Mouse (Mus musculus) thymus, postnatal 0 days (tissue): ENCODE results near the gene Baz1b. TPM values are rescaled to one million over a fixed set of nuclear protein-coding genes. Genes with fewer than 3 reads are reported as not detected.

Experiments used
- DNase-seq: peaks from one replicate; pipeline ENCODE4 v3.0.0-alpha.2; 2015; ENCODE audit warnings: low spot score
- microRNA-seq: library from miRNA; unstranded; fragments of <30 nt; microRNA quantifications from one replicate; pipeline ENCODE4, GENCODE M21; 2016; ENCODE audit warnings: borderline number of aligned reads
- polyA plus RNA-seq: library from polyadenylated mRNA; unstranded; fragments of >200 nt; fragmentation: Nextera tagmentation; extraction: Ambion mirVana; gene quantifications from 2 replicates; pipeline ENCODE4 v1.2.1, GENCODE M21; 2015

Gene Baz1b
- polyA plus RNA-seq, 1 experiment from 2014 or later: 37.0 TPM

GRCm38 (mm10) chr5:135271563-135272165 is 84.6 kb downstream of the Baz1b start:
- no peak for DNase-seq

DNA sequence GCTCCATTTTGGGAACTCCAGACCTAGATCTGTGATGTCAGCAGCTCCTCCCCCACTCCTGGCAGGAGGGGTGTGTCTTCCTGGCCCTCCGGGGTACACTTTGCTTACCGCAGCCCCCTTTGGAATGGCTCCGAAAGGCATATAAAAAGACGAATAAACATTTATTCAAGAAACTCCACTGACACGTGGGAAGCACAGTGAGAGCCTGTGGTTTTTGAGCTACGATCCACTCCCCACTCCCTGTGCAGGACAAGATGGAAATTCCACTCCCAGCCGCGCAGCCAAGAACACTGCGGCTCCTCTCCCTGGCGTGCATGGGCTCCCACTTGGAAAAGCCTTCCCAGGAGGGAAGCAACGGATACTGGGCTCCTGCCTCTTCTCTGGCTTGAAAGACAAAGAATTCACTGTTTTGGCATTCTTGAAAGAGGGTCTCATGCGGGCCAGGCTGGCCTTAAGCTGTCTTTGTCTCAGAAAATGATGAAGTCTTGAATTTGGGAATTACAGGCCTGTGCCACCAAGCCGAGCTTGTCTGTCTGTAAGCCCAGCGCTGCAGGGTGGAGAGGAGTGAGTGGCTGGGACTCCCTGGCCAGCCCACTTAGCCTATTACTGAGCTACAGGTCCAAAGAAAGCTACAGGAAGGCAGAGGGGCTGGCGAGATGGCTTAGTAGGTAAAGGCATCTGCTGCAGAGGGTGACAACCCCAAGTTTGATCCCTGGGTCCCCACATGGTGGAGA is 87.8 kb downstream of the Baz1b start:
- DNase-seq: no peak

GRCm38 (mm10) chr5:135276597-135276996 is 89.5 kb downstream of the Baz1b start:
- DNase-seq: no peak

DNA sequence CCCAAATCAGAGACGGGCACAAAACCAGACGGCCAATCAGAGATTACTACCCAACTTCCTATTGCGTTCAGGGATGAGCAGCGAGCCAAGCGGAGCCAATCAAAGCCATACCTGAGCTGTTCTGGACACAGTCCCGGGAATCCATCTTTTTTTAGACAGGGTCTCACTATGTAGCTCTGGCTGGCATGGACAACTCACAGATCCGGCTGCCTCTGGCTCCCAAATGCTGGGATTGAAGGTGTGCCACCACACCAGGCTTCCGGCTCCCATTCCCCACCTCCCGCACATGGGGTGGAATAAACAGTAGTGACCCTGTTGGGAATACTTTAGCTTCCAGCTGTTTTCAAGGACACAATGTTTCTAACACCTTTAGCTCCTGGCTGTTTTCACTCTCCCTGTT is 93.2 kb downstream of the Baz1b start:
- no peak for DNase-seq

GRCm38 (mm10) chr5:135285211-135285610 is 98.1 kb downstream of the Baz1b start:
- no peak for DNase-seq

- peak; percentile 78 for DNase-seq
These were observed 99.1 kb downstream of the Baz1b start for GRCm38 (mm10) chr5:135286185-135286584.

GRCm38 (mm10) chr5:135286926-135287325 is 99.9 kb downstream of the Baz1b start:
- DNase-seq: no peak

DNA sequence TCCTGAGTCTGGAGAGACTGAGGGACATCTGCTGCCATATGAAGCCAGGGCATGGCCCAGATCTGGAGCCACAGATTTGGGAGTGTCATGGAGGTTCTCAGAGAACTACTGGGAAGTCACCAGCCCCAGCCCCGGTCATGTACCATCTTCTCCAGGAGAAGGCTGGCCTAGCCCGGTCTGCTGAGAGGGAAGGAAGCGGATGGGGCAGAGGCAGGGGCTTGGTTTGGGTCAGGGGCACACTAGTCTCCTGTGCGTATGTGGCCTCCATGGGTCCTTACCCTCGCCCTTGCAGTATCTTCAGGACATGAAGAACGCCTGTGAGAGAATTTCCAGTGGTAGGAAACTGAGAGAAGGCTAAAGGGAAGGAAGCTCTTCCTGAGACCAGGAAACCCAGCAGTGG is 103.6 kb downstream of the Baz1b start:
- DNase-seq: no peak

DNA sequence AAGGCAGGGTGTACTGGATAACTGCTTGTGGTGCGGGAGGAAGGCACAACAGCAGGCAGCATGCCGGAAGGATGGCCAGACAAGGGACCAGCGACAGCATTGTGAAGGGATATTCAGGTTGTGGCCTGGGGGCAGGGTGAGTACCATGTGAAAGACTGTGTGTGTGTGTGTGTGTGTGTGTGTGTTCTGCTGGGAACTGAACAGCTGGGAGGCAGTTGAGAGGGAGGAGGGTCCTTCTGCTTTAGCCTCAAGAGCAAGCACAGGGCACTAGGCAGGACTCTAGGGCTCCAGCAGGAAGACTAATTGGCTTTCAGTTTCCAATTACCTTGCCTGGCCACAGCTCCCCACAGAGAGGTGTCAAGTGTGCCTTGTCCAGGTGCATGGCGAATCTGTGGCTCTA is 104.1 kb downstream of the Baz1b start:
- DNase-seq: no peak

DNA sequence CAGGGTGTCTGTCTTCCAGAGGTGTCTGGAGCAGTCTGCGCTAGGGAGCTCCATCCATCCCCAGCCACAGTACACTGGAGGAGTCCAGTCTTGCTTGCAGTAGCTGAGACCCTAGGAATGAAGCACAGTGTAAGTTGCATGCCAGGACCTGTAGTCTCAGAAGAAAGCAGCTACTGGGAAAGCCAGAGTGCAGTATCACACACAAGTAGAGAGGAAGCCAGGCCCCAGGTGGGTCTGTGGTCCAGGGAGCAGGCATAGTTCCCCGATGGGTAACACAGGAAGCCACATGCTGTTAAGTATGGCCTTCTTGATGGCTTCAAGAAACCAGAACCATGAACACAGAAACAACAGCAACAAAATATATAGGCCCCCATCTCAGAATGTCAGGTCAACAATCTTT is 104.9 kb downstream of the Baz1b start:
- no peak for DNase-seq

Small RNAs within 50 kb of the gene (microRNA-seq; reads per million reads assigned to microRNA genes)
- gene Gm25315: not detected

Other genes starting within 250 kb of the Baz1b start
- gene Cldn4, start 240.3 kb upstream of the Baz1b start, polyA plus RNA-seq: 32.6 and 35.4 TPM in 2 replicates
- 6.4 and 6.8 TPM in 2 replicates for gene Cldn3, start 201.1 kb upstream of the Baz1b start, polyA plus RNA-seq
- 51.0 and 52.2 TPM in 2 replicates for gene Abhd11, start 178.1 kb upstream of the Baz1b start, polyA plus RNA-seq
- 3.2 and 3.3 TPM in 2 replicates for gene Stx1a, start 163.8 kb upstream of the Baz1b start, polyA plus RNA-seq
- 28.7 and 28.8 TPM in 2 replicates for gene Dnajc30, start 123.1 kb upstream of the Baz1b start, polyA plus RNA-seq
- 103 and 119 TPM in 2 replicates for gene Bud23, start 122.3 kb upstream of the Baz1b start, polyA plus RNA-seq
- gene Vps37d, start 109.0 kb upstream of the Baz1b start, polyA plus RNA-seq: 1.6 and 1.7 TPM in 2 replicates
- 0.38 and 0.39 TPM in 2 replicates for gene Mlxipl, start 97.4 kb upstream of the Baz1b start, polyA plus RNA-seq
- 13.1 and 13.7 TPM in 2 replicates for gene Tbl2, start 37.6 kb upstream of the Baz1b start, polyA plus RNA-seq
- 88.1 and 99.0 TPM in 2 replicates for gene Bcl7b, start 19.0 kb upstream of the Baz1b start, polyA plus RNA-seq
- 0.33 and 0.64 TPM in 2 replicates for gene Fzd9, start 64.0 kb downstream of the Baz1b start, polyA plus RNA-seq
- 0.16 TPM in 1 of 2 replicates, not detected in the other for gene Fkbp6, start 162.8 kb downstream of the Baz1b start, polyA plus RNA-seq
- gene Trim50, start 166.0 kb downstream of the Baz1b start, polyA plus RNA-seq: not detected in 2 replicates
- gene Nsun5, start 182.7 kb downstream of the Baz1b start, polyA plus RNA-seq: 37.5 and 40.1 TPM in 2 replicates
- gene Pom121, start 207.3 kb downstream of the Baz1b start, polyA plus RNA-seq: 8.5 and 10.4 TPM in 2 replicates